Mouse (Mus musculus): ENCODE measurements at regions not wholly inside any gene's neighbourhood (a gene's known extent, or its start where the extent isn't known, plus 50 kb on each side); places are given as distances from the start of the nearest gene placed in this dataset.

- Histone ChIP-seq H3K27me3 (ENCODE audit: control insufficient read depth, insufficient read depth, low read length) (no peaks in the 10 kb centered on the region), H3K4me3 (ENCODE audit: low read depth, low read length) (no peak overlapping the region), H3K4me1 (ENCODE audit: control insufficient read depth, insufficient read depth, low read length) (no peaks in the 10 kb centered on the region), H3K27ac (ENCODE audit: low read length) (no peak overlapping the region), H3K36me3 (ENCODE audit: control insufficient read depth, insufficient read depth, low read length) (no peaks in the 10 kb centered on the region), H3K9ac (replicated peaks; ENCODE audit: low read depth, low read length) (no peak overlapping the region), H3K4me2 (replicated peaks; ENCODE audit: low read depth, low read length) (no peak overlapping the region), H3K9me3 (ENCODE audit: control insufficient read depth, low read depth, low read length) (no peaks in the 10 kb centered on the region)
- no peak for ATAC-seq (ENCODE audit: insufficient number of reproducible peaks, insufficient read depth, low FRiP score, low read depth)
- 63% methylated on average over 3 of the region's 3 CpGs for WGBS
Measured at GRCm38 (mm10) chrX:10857668-10858067, 142.9 kb downstream of the Mid1ip1 start.

GRCm38 (mm10) chrX:10871613-10872012, 156.8 kb downstream of the Mid1ip1 start:
- H3K4me3 ChIP-seq (ENCODE audit: low read depth, low read length) = no peak overlapping the region
- H3K4me2 ChIP-seq (replicated peaks; ENCODE audit: low read depth, low read length) = no peak overlapping the region
- WGBS = 66% methylated on average over 4 of the region's 4 CpGs
- H3K27me3 ChIP-seq (ENCODE audit: control insufficient read depth, insufficient read depth, low read length) = no peaks in the 10 kb centered on the region
- no peaks in the 10 kb centered on the region for H3K4me1 ChIP-seq (ENCODE audit: control insufficient read depth, insufficient read depth, low read length)
- no peaks in the 10 kb centered on the region for H3K36me3 ChIP-seq (ENCODE audit: control insufficient read depth, insufficient read depth, low read length)
- H3K27ac ChIP-seq (ENCODE audit: low read length) = no peak overlapping the region
- no peak overlapping the region for H3K9ac ChIP-seq (replicated peaks; ENCODE audit: low read depth, low read length)
- H3K9me3 ChIP-seq (ENCODE audit: control insufficient read depth, low read depth, low read length) = no peaks in the 10 kb centered on the region
- no peak for ATAC-seq (ENCODE audit: insufficient number of reproducible peaks, insufficient read depth, low FRiP score, low read depth)

DNA sequence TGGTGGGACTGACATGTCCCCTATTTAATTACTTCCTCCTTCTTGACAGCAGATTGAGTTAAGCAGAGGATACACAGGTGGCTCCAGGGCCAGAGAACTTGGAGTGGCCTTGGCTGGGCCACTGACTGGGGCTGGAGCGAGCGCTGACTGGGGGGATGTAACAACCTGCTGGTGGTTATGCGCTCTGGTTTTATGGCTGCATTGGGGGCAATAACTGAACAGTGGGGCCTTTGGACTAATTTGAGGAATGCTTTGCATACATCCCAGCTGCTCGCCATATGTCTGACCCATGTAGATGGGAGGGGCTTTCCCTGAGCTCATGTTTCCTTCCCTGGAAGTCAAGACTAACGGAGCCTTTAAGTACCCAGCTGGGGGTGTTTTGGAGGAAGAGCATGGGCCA, 163.0 kb downstream of the Mid1ip1 start:
- Histone ChIP-seq H3K36me3 (ENCODE audit: control insufficient read depth, insufficient read depth, low read length) (no peaks in the 10 kb centered on the region), H3K4me2 (replicated peaks; ENCODE audit: low read depth, low read length) (no peak overlapping the region), H3K9ac (replicated peaks; ENCODE audit: low read depth, low read length) (no peak overlapping the region), H3K4me3 (ENCODE audit: low read depth, low read length) (no peak overlapping the region), H3K27me3 (ENCODE audit: control insufficient read depth, insufficient read depth, low read length) (no peaks in the 10 kb centered on the region), H3K27ac (ENCODE audit: low read length) (no peak overlapping the region), H3K9me3 (ENCODE audit: control insufficient read depth, low read depth, low read length) (no peaks in the 10 kb centered on the region), H3K4me1 (ENCODE audit: control insufficient read depth, insufficient read depth, low read length) (no peaks in the 10 kb centered on the region)
- 0 out of 2 replicates have a peak, but pooled peaks have one; percentile 23 for ATAC-seq (ENCODE audit: insufficient number of reproducible peaks, insufficient read depth, low FRiP score, low read depth)
- WGBS = 65% methylated on average over 5 of the region's 5 CpGs

DNA sequence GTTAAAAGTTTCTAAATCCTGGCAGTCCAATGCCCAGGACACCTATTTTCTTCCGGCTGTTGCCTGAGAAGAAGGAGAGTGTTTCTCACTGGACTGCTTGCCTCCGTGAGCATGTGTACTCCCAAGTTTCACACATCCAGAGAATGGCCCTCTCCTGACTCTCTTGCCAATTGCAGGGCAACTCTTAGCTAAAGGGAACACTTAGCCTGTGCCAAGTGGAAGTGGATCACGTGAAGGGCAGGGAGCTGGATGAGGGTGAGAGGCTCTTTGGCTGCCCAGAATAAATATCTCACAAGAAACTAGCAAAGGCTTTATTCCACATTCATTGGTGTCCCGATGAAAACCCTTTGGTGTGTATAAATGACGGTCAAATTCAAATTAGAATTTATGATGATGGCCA, 164.1 kb downstream of the Mid1ip1 start:
- Histone ChIP-seq H3K9me3 (ENCODE audit: control insufficient read depth, low read depth, low read length) (no peaks in the 10 kb centered on the region), H3K9ac (replicated peaks; ENCODE audit: low read depth, low read length) (no peak overlapping the region), H3K4me3 (ENCODE audit: low read depth, low read length) (no peak overlapping the region), H3K4me2 (replicated peaks; ENCODE audit: low read depth, low read length) (no peak overlapping the region), H3K36me3 (ENCODE audit: control insufficient read depth, insufficient read depth, low read length) (no peaks in the 10 kb centered on the region), H3K27ac (ENCODE audit: low read length) (no peak overlapping the region), H3K27me3 (ENCODE audit: control insufficient read depth, insufficient read depth, low read length) (no peaks in the 10 kb centered on the region), H3K4me1 (ENCODE audit: control insufficient read depth, insufficient read depth, low read length) (no peaks in the 10 kb centered on the region)
- ATAC-seq (ENCODE audit: insufficient number of reproducible peaks, insufficient read depth, low FRiP score, low read depth) = no peak
- 84% methylated on average over 5 of the region's 5 CpGs for WGBS

DNA sequence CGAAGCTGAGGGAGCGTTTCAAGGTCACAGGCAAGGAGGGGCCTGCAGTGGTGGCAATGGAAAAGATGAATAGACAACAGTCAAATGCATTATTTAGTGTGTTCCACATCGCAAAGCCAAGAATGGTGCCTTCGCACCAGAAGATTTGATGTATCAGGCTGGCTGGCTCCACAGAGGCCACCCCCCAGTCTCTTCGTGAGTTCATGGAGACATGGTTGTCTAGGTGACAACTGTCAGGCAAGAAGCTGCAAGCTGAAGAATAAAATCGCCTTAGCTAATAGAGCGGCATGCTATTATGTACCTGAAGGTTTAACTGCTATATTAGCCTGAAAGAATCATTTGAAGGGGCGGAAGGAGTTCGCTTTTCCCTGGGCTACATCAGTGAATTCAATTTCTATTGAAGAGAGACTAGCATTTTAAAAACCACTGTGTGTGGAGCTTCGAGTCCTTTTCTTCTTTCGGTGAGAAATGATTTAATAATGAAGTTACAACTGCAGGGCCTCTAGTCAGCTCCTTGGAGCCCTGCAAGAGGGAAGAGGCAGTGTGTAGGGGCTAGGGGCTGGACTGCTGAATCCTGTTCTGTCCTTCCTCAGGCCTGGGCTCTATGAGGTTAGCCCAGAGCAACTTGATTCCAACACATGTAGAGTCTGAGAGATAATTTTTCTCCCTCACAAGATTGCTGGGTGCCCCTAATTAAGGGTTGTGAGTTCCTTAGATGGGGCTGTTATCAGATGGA, 169.1 kb downstream of the Mid1ip1 start:
- H3K4me3 ChIP-seq (ENCODE audit: low read depth, low read length) = no peak overlapping the region
- no peak overlapping the region for H3K9ac ChIP-seq (replicated peaks; ENCODE audit: low read depth, low read length)
- no peaks in the 10 kb centered on the region for H3K36me3 ChIP-seq (ENCODE audit: control insufficient read depth, insufficient read depth, low read length)
- H3K27ac ChIP-seq (ENCODE audit: low read length) = no peak overlapping the region
- H3K27me3 ChIP-seq (ENCODE audit: control insufficient read depth, insufficient read depth, low read length) = no peaks in the 10 kb centered on the region
- H3K4me1 ChIP-seq (ENCODE audit: control insufficient read depth, insufficient read depth, low read length) = no peaks in the 10 kb centered on the region
- WGBS = 73% methylated on average over 11 of the region's 11 CpGs
- ATAC-seq (ENCODE audit: insufficient number of reproducible peaks, insufficient read depth, low FRiP score, low read depth) = no peak
- no peaks in the 10 kb centered on the region for H3K9me3 ChIP-seq (ENCODE audit: control insufficient read depth, low read depth, low read length)
- no peak overlapping the region for H3K4me2 ChIP-seq (replicated peaks; ENCODE audit: low read depth, low read length)

GRCm38 (mm10) chrX:10892815-10893214, 178.0 kb downstream of the Mid1ip1 start:
- Histone ChIP-seq H3K27me3 (ENCODE audit: control insufficient read depth, insufficient read depth, low read length) (no peaks in the 10 kb centered on the region), H3K9me3 (ENCODE audit: control insufficient read depth, low read depth, low read length) (no peaks in the 10 kb centered on the region)
- 73% methylated on average over 3 of the region's 3 CpGs for WGBS

GRCm38 (mm10) chrX:10896193-10896955, 181.6 kb downstream of the Mid1ip1 start:
- ATAC-seq (ENCODE audit: insufficient number of reproducible peaks, insufficient read depth, low FRiP score, low read depth) = no peak
- Histone ChIP-seq H3K9ac (replicated peaks; ENCODE audit: low read depth, low read length) (no peak overlapping the region), H3K9me3 (ENCODE audit: control insufficient read depth, low read depth, low read length) (no peaks in the 10 kb centered on the region), H3K27ac (ENCODE audit: low read length) (no peak overlapping the region), H3K4me1 (ENCODE audit: control insufficient read depth, insufficient read depth, low read length) (no peaks in the 10 kb centered on the region), H3K4me3 (ENCODE audit: low read depth, low read length) (no peak overlapping the region), H3K4me2 (replicated peaks; ENCODE audit: low read depth, low read length) (no peak overlapping the region), H3K27me3 (ENCODE audit: control insufficient read depth, insufficient read depth, low read length) (no peaks in the 10 kb centered on the region), H3K36me3 (ENCODE audit: control insufficient read depth, insufficient read depth, low read length) (no peaks in the 10 kb centered on the region)
- 72% methylated on average over 5 of the region's 5 CpGs for WGBS

More at GRCm38 (mm10) chrX:10892815-10893214, 178.0 kb downstream of the Mid1ip1 start:
- Histone ChIP-seq H3K4me2 (replicated peaks; ENCODE audit: low read depth, low read length) (no peak overlapping the region), H3K9ac (replicated peaks; ENCODE audit: low read depth, low read length) (no peak overlapping the region), H3K36me3 (ENCODE audit: control insufficient read depth, insufficient read depth, low read length) (no peaks in the 10 kb centered on the region), H3K4me1 (ENCODE audit: control insufficient read depth, insufficient read depth, low read length) (no peaks in the 10 kb centered on the region), H3K27ac (ENCODE audit: low read length) (no peak overlapping the region), H3K4me3 (ENCODE audit: low read depth, low read length) (no peak overlapping the region)
- ATAC-seq (ENCODE audit: insufficient number of reproducible peaks, insufficient read depth, low FRiP score, low read depth) = no peak

DNA sequence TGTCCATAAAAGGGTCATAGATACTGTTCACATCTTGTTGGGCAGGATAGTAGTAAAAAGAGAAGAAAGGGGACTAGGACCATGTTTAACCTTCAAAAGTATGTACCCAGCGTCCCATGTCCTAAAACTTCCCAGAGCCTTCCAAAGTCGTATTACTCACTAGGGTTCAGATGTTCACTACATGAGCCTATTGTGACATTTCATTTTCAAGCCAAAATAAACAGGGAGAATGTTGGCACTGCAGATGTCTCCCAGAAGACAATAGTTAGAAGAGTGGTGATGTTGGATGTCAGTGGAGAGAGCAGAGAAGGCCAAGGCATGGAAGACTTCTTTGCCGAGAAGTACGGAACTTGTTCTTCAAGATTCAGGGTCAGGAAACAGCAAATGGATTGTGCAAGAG, 187.9 kb downstream of the Mid1ip1 start:
- Histone ChIP-seq H3K9ac (replicated peaks; ENCODE audit: low read depth, low read length) (no peak overlapping the region), H3K36me3 (ENCODE audit: control insufficient read depth, insufficient read depth, low read length) (no peaks in the 10 kb centered on the region), H3K4me1 (ENCODE audit: control insufficient read depth, insufficient read depth, low read length) (no peaks in the 10 kb centered on the region), H3K9me3 (ENCODE audit: control insufficient read depth, low read depth, low read length) (no peaks in the 10 kb centered on the region), H3K27me3 (ENCODE audit: control insufficient read depth, insufficient read depth, low read length) (no peaks in the 10 kb centered on the region), H3K27ac (ENCODE audit: low read length) (no peak overlapping the region), H3K4me2 (replicated peaks; ENCODE audit: low read depth, low read length) (no peak overlapping the region), H3K4me3 (ENCODE audit: low read depth, low read length) (no peak overlapping the region)
- 86% methylated on average over 4 of the region's 4 CpGs for WGBS
- no peak for ATAC-seq (ENCODE audit: insufficient number of reproducible peaks, insufficient read depth, low FRiP score, low read depth)
